Mouse (Mus musculus) lung, adult 2 months (tissue): Measurements from ENCODE around the gene Parp4.

ENCODE experiments used
- CTCF ChIP-seq: fragments of 200-500 bp; IDR thresholded peaks from 2 replicates; pipeline ENCODE4 v1.5.1; 2011; ENCODE audit warnings: mild to moderate bottlenecking, low read length, control low read depth; ENCODE audit not compliant: insufficient read depth
- POLR2A ChIP-seq: fragments of 200-500 bp; IDR thresholded peaks from 2 replicates; pipeline ENCODE4 v1.6.1; 2011; ENCODE audit warnings: low read depth, mild to moderate bottlenecking, control low read depth, low read length, borderline replicate concordance; ENCODE audit errors: extremely low read depth

GRCm38 (mm10) chr14:56554716-56555115 is 20.7 kb upstream of the Parp4 start:
- no peak for TF ChIP-seq POLR2A
- no peak for TF ChIP-seq CTCF
